Mouse (Mus musculus) myocyte (in vitro differentiated cells): ENCODE results near the gene Pold4.

Experiments
- E2F4 ChIP-seq: IDR thresholded peaks from one replicate; pipeline ENCODE4 v1.6.1; 2011; ENCODE audit warnings: mild to moderate bottlenecking, control low read depth, moderate library complexity; ENCODE audit not compliant: insufficient read depth
- MAX ChIP-seq: IDR thresholded peaks from one replicate; pipeline ENCODE4 v1.6.1; 2011; ENCODE audit warnings: low read depth, mild to moderate bottlenecking, control low read depth
- MYOD1 ChIP-seq, 3 experiments: IDR thresholded peaks; one replicate each; pipeline ENCODE4 v1.6.1; 2011; ENCODE audit warnings: control low read depth in 2 of 3, low read depth in 2 of 3, mild to moderate bottlenecking in 2 of 3, moderate library complexity in 1 of 3; ENCODE audit not compliant: insufficient read length in 2 of 3, control insufficient read depth in 1 of 3
- MYOG ChIP-seq, 3 experiments: IDR thresholded peaks; one replicate each; pipeline ENCODE4 v1.6.1; 2011; ENCODE audit warnings: control low read depth in 2 of 3, low read depth in 2 of 3, mild to moderate bottlenecking in 2 of 3; ENCODE audit not compliant: insufficient read length in 2 of 3, control insufficient read depth in 1 of 3, insufficient read depth in 1 of 3
- POLR2A ChIP-seq: IDR thresholded peaks from one replicate; pipeline ENCODE4 v1.6.1; 2011; ENCODE audit warnings: low read depth, mild to moderate bottlenecking, control low read depth, moderate library complexity; ENCODE audit not compliant: insufficient read length
- POLR2AphosphoS2 ChIP-seq: IDR thresholded peaks from one replicate; pipeline ENCODE4 v1.6.1; 2011; ENCODE audit warnings: low read depth, control low read depth; ENCODE audit not compliant: insufficient read length
- SRF ChIP-seq: IDR thresholded peaks from one replicate; pipeline ENCODE4 v1.6.1; 2011; ENCODE audit warnings: low read depth; ENCODE audit not compliant: control insufficient read depth, insufficient read length
- USF1 ChIP-seq: IDR thresholded peaks from one replicate; pipeline ENCODE4 v1.6.1; 2011; ENCODE audit warnings: low read depth, mild to moderate bottlenecking, control low read depth, moderate library complexity

GRCm38 (mm10) chr19:4183689-4184088 is 48.0 kb upstream of the Pold4 start:
- TF ChIP-seq POLR2A: no peak
- no peak for TF ChIP-seq USF1
- no peak for TF ChIP-seq MYOD1 (IDR thresholded peaks at IDR 0.05; ENCODE audit: control insufficient read depth in 1 of 3, insufficient read length in 2 of 3, low read depth in 2 of 3)
- no peak for TF ChIP-seq MAX
- TF ChIP-seq POLR2AphosphoS2: no peak
- TF ChIP-seq SRF: no peak
- no peak for TF ChIP-seq MYOG (IDR thresholded peaks at IDR 0.05; ENCODE audit: control insufficient read depth in 1 of 3, insufficient read depth in 1 of 3, insufficient read length in 2 of 3, low read depth in 2 of 3)
- no peak for TF ChIP-seq E2F4
